Mouse (Mus musculus): ENCODE data around the gene Adap2.
"Not testable (repeated sequence)": the region's sequence is repeated elsewhere in the genome, so short reads cannot be mapped to it uniquely, and the experiment has no call there.

Gene Adap2

GRCm38 (mm10) chr11:80153857-80154495, at the start of gene Adap2:
Gene Adap2, plus strand, starts transcription at chr11:80154105.
- DNase-seq (ENCODE audit: low read depth, low spot score), result peak; percentile 44

- DNase-seq (ENCODE audit: low read depth, low spot score), result no peak
Observed at GRCm38 (mm10) chr11:80104407-80104806, 49.5 kb upstream of the Adap2 start.

- no peak for DNase-seq (ENCODE audit: low read depth, low spot score)
Observed at GRCm38 (mm10) chr11:80116411-80116810, 37.5 kb upstream of the Adap2 start.

GRCm38 (mm10) chr11:80132050-80132449, 21.9 kb upstream of the Adap2 start:
- no peak for DNase-seq (ENCODE audit: low read depth, low spot score)

GRCm38 (mm10) chr11:80134744-80135143, 19.2 kb upstream of the Adap2 start:
- no peak for DNase-seq (ENCODE audit: low read depth, low spot score)

- DNase-seq (ENCODE audit: low read depth, low spot score), result no peak
Observed at GRCm38 (mm10) chr11:80135954-80136683, 17.8 kb upstream of the Adap2 start.

GRCm38 (mm10) chr11:80136786-80137185, 17.1 kb upstream of the Adap2 start:
- DNase-seq (ENCODE audit: low read depth, low spot score), result no peak

GRCm38 (mm10) chr11:80137773-80138172, 16.1 kb upstream of the Adap2 start:
- no peak for DNase-seq (ENCODE audit: low read depth, low spot score)

GRCm38 (mm10) chr11:80141825-80142521, 11.9 kb upstream of the Adap2 start, which contains the start of gene Tefm:
Gene Tefm, minus strand, starts transcription at chr11:80142175.
- DNase-seq (ENCODE audit: low read depth, low spot score), result peak; percentile 71

- no peak for DNase-seq (ENCODE audit: low read depth, low spot score)
Observed at GRCm38 (mm10) chr11:80142872-80143271, 11.0 kb upstream of the Adap2 start.

GRCm38 (mm10) chr11:80145787-80146275, 8.1 kb upstream of the Adap2 start:
- DNase-seq (ENCODE audit: low read depth, low spot score), result no peak

GRCm38 (mm10) chr11:80147748-80148147, 6.2 kb upstream of the Adap2 start:
- DNase-seq (ENCODE audit: low read depth, low spot score), result no peak

- DNase-seq (ENCODE audit: low read depth, low spot score), result no peak
Observed at GRCm38 (mm10) chr11:80148313-80148712, 5.6 kb upstream of the Adap2 start.

GRCm38 (mm10) chr11:80148974-80149373, 4.9 kb upstream of the Adap2 start:
- DNase-seq (ENCODE audit: low read depth, low spot score), result not testable (repeated sequence)

GRCm38 (mm10) chr11:80149412-80150023, 4.4 kb upstream of the Adap2 start:
- DNase-seq (ENCODE audit: low read depth, low spot score), result no peak

- DNase-seq (ENCODE audit: low read depth, low spot score), result no peak
Observed at GRCm38 (mm10) chr11:80150566-80150965, 3.3 kb upstream of the Adap2 start.

- DNase-seq (ENCODE audit: low read depth, low spot score), result no peak
Observed at GRCm38 (mm10) chr11:80151541-80151940, 2.4 kb upstream of the Adap2 start.

- no peak for DNase-seq (ENCODE audit: low read depth, low spot score)
Observed at GRCm38 (mm10) chr11:80152376-80152775, 1.5 kb upstream of the Adap2 start.

GRCm38 (mm10) chr11:80154501-80154900, 596 bp downstream of the Adap2 start:
- no peak for DNase-seq (ENCODE audit: low read depth, low spot score)

- no peak for DNase-seq (ENCODE audit: low read depth, low spot score)
Observed at GRCm38 (mm10) chr11:80155541-80155940, 1.6 kb downstream of the Adap2 start.

- no peak for DNase-seq (ENCODE audit: low read depth, low spot score)
Observed at GRCm38 (mm10) chr11:80155961-80156360, 2.1 kb downstream of the Adap2 start.

- DNase-seq (ENCODE audit: low read depth, low spot score), result no peak
Observed at GRCm38 (mm10) chr11:80156841-80157240, 2.9 kb downstream of the Adap2 start.
